Mouse (Mus musculus) layer of hippocampus, adult 9-11 months (tissue): ENCODE data around the gene Palm.

ENCODE experiments used
- DNase-seq: peaks from one replicate; pipeline ENCODE4 v3.0.0; 2022

Palm gene

GRCm38 (mm10) chr10:79856704-79857451 lies 63.5 kb downstream of the Palm start:
- no peak for DNase-seq

GRCm38 (mm10) chr10:79857452-79857811 lies 64.1 kb downstream of the Palm start:
- DNase-seq, result peak; percentile 77

DNA sequence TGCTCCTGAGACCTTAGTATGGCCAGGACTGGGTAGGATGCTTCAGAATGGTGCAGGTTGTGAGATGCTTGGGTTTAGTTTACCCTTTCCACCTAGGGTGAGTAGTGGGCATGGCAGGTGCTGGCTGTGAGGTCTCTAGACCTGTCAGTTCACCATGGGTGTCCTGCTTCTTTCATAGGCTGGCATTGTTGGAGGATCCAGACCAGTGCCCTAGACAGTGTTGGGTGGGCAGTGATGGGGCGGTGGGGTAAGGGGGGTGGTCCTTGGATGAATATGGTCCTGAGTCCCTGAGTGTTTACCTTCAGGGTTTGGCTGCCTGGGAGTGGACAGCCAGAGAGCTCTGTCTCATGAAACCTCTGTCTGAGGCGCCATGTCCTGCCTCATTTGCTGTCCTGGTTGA lies 64.5 kb downstream of the Palm start:
- no peak for DNase-seq

- peak; percentile 85 for DNase-seq
These were observed 65.2 kb downstream of the Palm start for GRCm38 (mm10) chr10:79858416-79859074.

- no peak for DNase-seq
These were observed 65.7 kb downstream of the Palm start for GRCm38 (mm10) chr10:79859116-79859515.

DNA sequence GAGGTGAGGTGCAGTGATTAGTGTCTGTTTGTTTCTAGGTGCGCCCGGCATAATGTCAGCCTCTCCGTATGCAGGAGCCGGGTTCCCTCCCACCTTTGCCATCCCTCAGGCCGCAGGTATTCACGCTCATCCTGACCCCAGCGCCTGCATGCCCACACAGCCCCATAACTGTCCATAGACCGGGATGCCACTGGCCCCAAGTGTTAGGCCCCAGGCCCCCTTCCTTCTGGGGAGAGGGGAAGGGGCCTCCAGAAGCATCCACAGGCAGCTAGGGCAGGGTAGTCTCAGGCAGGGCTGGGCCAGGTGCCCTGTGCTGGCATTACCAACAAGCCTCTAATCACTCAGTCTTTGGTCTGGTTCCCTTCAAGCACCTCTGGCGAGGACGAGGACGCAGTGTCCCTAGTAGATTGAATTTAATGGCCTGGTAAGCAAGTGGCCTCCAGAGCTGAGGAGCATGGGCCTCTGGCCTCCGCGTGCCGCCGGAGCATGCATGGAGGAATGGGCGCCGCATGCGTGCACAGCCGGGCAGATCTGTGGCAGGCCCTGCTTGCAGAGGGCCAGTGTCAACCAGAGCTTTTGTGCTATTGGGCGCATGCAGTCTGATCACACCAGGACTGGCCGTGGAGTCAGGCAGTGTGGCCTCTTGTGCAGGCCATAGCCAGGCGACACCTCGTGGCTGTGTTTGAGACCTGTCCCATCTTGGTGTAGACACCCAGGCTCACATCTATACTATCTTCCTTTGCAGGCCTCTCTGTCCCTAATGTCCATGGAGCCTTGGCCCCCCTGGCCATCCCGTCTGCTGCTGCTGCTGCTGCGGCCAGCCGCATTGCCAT lies 66.9 kb downstream of the Palm start:
- no peak for DNase-seq

GRCm38 (mm10) chr10:79861230-79862048 lies 68.1 kb downstream of the Palm start:
- no peak for DNase-seq

GRCm38 (mm10) chr10:79862049-79862788 lies 68.8 kb downstream of the Palm start:
- no peak for DNase-seq

DNA sequence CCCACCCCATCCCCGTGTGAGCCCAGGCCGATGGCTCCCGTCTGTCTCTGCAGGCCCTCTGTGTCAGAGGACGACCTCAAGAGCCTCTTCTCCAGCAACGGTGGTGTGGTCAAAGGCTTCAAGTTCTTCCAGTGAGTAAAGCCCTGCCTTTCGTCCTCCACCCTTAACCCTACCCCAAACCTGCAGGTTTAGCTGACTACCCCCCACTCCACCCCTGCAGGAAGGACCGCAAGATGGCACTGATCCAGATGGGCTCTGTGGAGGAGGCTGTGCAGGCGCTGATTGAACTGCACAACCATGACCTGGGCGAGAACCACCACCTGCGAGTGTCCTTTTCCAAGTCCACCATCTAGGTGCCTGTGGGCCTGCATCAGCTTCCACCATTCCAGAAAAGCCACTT lies 69.6 kb downstream of the Palm start:
- no peak for DNase-seq

DNA sequence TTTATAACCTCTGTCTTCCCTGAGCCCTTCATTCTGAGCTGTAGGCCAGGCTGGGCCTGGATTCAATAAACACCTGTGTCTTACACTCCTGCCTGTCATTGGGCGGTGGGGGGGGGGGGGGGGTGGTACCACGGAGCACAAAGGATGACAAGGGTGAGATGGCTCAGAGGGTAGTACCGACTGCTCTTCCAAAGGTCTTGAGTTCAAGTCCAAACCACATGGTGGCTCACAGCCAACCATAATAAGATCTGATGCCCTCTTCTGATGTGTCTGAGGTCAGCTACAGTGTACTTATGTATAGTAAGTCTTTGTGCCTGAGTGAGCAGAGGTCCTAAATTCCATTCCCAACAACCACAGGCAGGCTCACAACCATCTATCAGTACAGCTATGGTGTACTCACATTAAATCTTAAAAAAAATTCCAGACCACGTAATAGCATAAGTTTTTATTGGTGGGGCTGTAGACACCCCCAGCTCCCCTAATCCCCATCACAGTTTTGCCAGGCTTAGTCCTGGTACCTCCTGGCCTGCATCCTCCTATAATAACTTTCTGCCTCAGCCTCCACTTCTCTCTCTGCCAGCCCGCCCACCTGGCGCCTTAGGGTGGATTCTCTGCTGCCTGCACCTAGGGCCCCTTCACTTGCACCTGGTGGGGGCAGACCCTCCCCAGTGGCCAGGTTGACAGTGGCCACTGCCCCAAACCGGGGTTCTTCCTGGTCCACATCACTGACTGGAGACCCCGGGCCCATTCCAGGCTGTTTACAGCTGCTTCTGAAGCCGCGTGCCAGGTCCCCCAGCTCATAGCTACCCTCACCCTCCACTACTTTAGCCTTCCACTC lies 71.2 kb downstream of the Palm start:
- DNase-seq, result no peak

- DNase-seq, result no peak
These were observed 71.8 kb downstream of the Palm start for GRCm38 (mm10) chr10:79865189-79865601.

DNA sequence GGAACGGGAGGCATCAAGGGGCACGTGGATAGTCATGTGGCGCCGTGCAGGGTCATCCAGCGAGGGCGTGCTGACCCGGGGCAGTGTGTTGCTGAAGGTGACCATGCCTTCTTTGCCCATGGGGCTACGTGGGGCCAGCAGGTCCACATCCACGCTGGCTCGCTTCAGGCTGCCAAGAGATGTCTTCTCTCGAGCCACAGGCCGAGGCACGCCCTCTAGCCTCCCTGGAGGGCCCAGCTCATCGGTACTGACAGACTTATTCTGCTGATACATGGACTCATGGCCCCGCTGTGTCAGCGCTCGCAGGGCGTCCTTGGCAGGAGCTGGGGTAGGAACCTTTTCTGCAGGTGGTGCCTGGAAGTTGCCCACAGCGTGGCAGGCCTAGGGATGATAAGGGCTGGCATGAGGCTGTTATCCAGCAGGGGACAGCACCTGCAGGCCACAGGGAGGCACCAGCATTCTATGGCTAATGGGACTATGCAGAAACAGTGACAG lies 72.5 kb downstream of the Palm start:
- no peak for DNase-seq

DNA sequence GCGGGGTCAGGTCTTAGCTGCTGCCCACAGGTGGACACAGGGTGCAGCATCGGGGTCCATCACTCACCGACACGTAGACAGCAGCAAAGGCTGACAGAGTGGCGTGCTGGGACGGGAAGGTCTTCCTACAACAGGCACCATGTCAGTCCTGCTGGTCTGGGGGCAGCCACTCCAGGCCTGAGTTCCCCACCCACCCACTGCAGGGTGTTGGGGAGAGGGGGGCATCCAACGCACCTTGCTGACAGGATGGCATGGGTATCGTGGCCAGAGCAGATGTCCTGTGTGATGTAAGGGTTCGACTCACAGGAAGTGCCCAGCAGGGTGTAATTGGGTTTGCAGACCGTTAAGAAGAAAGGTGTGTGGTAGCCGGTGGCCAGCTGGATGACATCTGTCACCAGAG lies 73.2 kb downstream of the Palm start:
- no peak for DNase-seq
